Mouse (Mus musculus) lung, adult 2 months (tissue): Measurements from ENCODE around the gene Ippk. TPM values are rescaled to one million over a fixed set of nuclear protein-coding genes. Genes with fewer than 3 reads are reported as not detected.

ENCODE experiments used
- DNase-seq: peaks from one replicate; pipeline ENCODE4 v3.0.0; 2022
- H3K4me1 ChIP-seq: fragments of 200-500 bp; 2 replicates; pipeline ENCODE4 v1.6.1; 2011; ENCODE audit warnings: low read length; ENCODE audit not compliant: control insufficient read depth, insufficient read depth
- H3K4me3 ChIP-seq: fragments of 200-500 bp; replicated peaks from 2 replicates; pipeline ENCODE3; 2011; ENCODE audit warnings: low read depth, mild to moderate bottlenecking, control low read depth, low read length; ENCODE audit errors: extremely low read depth
- CTCF ChIP-seq: fragments of 200-500 bp; IDR thresholded peaks from 2 replicates; pipeline ENCODE4 v1.5.1; 2011; ENCODE audit warnings: mild to moderate bottlenecking, low read length, control low read depth; ENCODE audit not compliant: insufficient read depth
- POLR2A ChIP-seq: fragments of 200-500 bp; IDR thresholded peaks from 2 replicates; pipeline ENCODE4 v1.6.1; 2011; ENCODE audit warnings: low read depth, mild to moderate bottlenecking, control low read depth, low read length, borderline replicate concordance; ENCODE audit errors: extremely low read depth
- WGBS: fragments of 180-500 bp; shearing (Covaris S2); methylation state at CpG from one replicate; pipeline ENCODE4 v1.1.7; 2018; 5-methylcytosine and 5-hydroxymethylcytosine counted together
- polyA plus RNA-seq: library from polyadenylated mRNA; depleted of rRNA; stranded (reverse); fragments of >200 nt; gene quantifications from 2 replicates; pipeline ENCODE4 v1.2.3, GENCODE M21; 2012

Ippk gene
- polyA plus RNA-seq, 1 experiment: 7.3 TPM

DNA sequence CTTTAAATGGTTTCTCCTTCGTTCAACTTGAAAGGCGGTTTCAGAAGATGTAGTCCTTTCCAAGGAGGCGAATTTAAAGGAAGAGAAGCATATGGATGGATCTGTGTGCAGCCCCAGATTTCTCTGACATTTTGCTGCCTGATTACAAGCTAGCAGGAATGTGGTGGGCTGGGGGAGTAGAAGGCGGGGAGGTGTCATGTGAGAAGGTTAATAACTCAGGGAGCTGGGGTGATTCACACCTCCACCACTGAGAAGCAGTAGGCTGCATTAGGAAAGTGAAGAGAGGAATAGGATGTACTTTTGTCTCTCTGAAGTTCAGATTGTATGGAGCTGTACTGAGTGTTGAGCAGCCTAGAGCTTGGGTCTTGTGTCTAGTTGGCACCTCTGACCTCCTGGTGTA, 910 bp downstream of the Ippk start:
- WGBS: 15% methylated on average over 4 of the region's 4 CpGs
- no peak for TF ChIP-seq CTCF
- no peak for TF ChIP-seq POLR2A
- Histone ChIP-seq H3K4me1 (peaks cover 7% of the 10 kb centered on the region; the same call in 1 of the 2 replicates), H3K4me3 (peak overlapping the region; percentile 77)
- no peak for DNase-seq

GRCm38 (mm10) chr13:49426736-49427135, 5.7 kb downstream of the Ippk start:
- 73% methylated on average over 3 of the region's 3 CpGs for WGBS
- Histone ChIP-seq H3K4me3 (no peak overlapping the region), H3K4me1 (peaks cover 9% of the 10 kb centered on the region; the same call in 1 of the 2 replicates)
- DNase-seq: no peak
- TF ChIP-seq POLR2A (no peak), CTCF (no peak)

- 57% methylated on average over 1 of the region's 1 CpGs for WGBS
- no peak for DNase-seq
- TF ChIP-seq CTCF: no peak
- TF ChIP-seq POLR2A: no peak
- H3K4me1 ChIP-seq: peaks cover 2% of the 10 kb centered on the region; the same call in 1 of the 2 replicates
- H3K4me3 ChIP-seq: no peak overlapping the region
Measured at GRCm38 (mm10) chr13:49428042-49428675, 7.1 kb downstream of the Ippk start.

DNA sequence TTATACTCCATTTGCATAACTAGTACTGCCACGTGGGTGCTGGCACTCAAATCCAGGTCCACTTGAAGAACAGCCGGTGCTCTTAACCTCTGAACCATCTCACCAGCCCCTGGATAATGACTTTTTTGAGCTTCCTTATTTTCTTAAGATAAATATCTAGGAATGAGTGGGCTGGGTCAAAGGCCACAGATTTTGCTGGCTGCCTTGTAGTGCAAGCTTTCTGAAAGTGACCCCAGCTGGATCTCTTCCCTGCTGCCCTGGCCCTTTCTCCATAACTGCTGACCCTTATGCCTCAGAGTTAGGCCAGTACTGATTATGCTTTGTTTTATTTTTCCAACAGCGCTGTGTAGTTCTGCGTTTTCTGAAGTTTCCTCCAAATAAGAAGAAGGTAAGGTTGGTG, 9.5 kb downstream of the Ippk start:
- no peak for DNase-seq
- 47% methylated on average over 4 of the region's 4 CpGs for WGBS
- peaks cover 2% of the 10 kb centered on the region; the same call in 1 of the 2 replicates for H3K4me1 ChIP-seq
- TF ChIP-seq POLR2A (no peak), CTCF (no peak)
- no peak overlapping the region for H3K4me3 ChIP-seq

DNA sequence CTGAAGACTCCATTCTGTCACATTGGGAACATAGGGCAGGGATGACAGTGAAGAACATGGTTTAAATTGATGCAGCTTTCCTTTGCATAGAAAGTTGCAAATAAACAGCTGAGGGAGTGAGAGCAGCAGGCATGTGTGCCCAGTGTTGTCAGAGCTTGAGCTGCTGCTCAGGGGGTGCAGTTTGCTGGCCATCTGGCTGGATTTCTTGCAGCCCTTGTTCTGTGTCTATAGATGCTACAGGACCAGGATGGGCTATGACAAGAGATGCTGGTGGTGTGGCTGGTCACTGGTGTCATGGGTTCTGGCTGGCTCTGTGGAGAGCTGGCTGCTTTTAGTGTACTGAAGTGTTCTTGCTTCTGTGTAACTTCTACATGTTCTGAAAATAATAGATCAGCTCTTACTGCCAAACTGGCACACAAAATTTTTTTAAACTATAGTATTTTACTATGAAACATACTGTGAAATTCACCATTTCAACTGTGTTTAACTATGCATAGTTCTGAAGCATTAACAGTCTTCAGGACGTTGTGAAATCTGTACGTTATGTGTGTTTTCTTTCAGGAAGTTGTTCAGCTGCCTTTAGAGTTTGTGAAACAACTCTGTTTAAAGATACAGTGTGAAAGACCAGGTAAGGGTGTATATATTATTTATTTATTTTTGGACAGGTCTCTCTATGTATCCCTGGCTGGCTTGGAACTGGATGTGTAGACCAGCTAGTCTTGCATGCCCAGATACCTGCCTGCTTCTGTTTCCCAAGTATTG, 12.4 kb downstream of the Ippk start:
- 74% methylated on average over 2 of the region's 2 CpGs for WGBS
- TF ChIP-seq POLR2A: no peak
- H3K4me1 ChIP-seq: peaks cover 2% of the 10 kb centered on the region; the same call in 1 of the 2 replicates
- H3K4me3 ChIP-seq: no peak overlapping the region
- DNase-seq: no peak

DNA sequence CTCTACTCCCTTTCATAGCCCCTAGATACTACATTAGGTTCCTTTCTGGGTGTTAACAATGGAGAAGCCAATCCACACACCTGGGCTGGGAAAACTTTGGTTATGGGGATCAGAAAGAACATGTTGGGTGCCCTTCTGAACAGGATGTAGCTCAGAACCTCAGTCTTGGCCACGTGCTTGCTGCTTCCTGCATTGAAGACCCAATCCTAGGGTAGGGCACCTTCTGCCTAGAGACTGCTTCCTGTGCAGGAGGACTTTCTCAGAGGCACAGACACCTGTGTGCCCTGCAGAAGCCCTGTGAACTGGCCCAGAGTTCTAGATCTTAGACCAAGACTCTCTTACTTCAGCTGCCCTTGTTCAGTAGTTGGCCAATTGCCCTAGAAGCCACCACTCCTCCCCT, 14.7 kb downstream of the Ippk start:
- Histone ChIP-seq H3K4me3 (no peak overlapping the region), H3K4me1 (no peaks in the 10 kb centered on the region; the same call in 1 of the 2 replicates)
- TF ChIP-seq CTCF (no peak), POLR2A (no peak)
- WGBS: 55% methylated on average over 1 of the region's 1 CpGs
- no peak for DNase-seq

DNA sequence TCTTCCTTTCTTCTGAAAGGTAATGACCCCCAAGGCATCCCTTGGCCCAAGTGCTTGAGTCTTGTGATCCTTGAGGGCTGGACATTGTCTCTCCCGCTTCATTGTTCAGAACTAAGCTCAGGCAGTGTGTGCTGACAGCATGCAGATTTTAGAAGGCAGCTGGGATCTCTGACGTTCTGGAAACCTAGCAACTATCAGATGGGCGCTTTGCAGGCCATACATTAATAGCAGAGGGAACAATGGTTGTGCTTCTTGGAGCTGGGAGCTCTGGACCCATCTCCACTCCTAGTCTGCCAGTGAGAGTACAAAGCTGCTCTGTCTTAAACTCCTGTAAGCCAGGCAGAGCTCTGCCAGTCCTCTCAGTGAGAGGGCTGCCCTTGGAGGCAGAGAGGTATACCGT, 15.1 kb downstream of the Ippk start:
- WGBS: 70% methylated on average over 4 of the region's 4 CpGs
- no peak for DNase-seq
- H3K4me3 ChIP-seq: no peak overlapping the region
- no peaks in the 10 kb centered on the region for H3K4me1 ChIP-seq
- no peak for TF ChIP-seq POLR2A
- no peak for TF ChIP-seq CTCF

GRCm38 (mm10) chr13:49444451-49444850, 23.4 kb downstream of the Ippk start:
- DNase-seq: no peak
- Histone ChIP-seq H3K4me1 (no peaks in the 10 kb centered on the region), H3K4me3 (no peak overlapping the region)
- 97% methylated on average over 6 of the region's 6 CpGs for WGBS
- TF ChIP-seq CTCF: no peak
- no peak for TF ChIP-seq POLR2A

DNA sequence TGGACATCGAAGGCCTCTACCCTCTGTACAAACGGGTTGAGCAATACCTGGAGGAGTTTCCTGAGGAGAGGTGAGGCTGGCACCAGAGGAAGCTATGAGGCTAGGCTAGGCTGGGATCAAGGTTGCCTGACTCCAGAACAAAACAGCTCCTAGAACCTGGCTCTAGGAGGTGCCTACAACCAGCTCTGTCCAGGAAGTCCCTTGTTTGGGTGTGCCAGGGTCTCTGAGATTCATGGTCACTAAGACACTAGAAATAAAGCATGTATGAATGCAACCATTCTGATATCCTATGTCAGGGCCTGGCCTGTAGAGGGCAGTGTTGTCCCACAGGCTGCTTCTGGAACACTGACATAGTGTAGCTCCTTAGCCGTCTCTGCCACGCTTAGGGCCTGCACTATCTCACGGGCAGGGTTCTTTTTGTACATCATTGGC, 28.3 kb downstream of the Ippk start:
- peak; percentile 81 for DNase-seq
- Histone ChIP-seq H3K4me1 (no peaks in the 10 kb centered on the region), H3K4me3 (no peak overlapping the region)
- WGBS: 20% methylated on average over 5 of the region's 5 CpGs
- TF ChIP-seq CTCF (peak; percentile 99), POLR2A (no peak)

- Histone ChIP-seq H3K4me3 (no peak overlapping the region), H3K4me1 (peaks cover 10% of the 10 kb centered on the region)
- DNase-seq: no peak
- WGBS: 57% methylated on average over 4 of the region's 4 CpGs
- no peak for TF ChIP-seq POLR2A
- no peak for TF ChIP-seq CTCF
Measured at GRCm38 (mm10) chr13:49460276-49460675, 39.2 kb downstream of the Ippk start.

DNA sequence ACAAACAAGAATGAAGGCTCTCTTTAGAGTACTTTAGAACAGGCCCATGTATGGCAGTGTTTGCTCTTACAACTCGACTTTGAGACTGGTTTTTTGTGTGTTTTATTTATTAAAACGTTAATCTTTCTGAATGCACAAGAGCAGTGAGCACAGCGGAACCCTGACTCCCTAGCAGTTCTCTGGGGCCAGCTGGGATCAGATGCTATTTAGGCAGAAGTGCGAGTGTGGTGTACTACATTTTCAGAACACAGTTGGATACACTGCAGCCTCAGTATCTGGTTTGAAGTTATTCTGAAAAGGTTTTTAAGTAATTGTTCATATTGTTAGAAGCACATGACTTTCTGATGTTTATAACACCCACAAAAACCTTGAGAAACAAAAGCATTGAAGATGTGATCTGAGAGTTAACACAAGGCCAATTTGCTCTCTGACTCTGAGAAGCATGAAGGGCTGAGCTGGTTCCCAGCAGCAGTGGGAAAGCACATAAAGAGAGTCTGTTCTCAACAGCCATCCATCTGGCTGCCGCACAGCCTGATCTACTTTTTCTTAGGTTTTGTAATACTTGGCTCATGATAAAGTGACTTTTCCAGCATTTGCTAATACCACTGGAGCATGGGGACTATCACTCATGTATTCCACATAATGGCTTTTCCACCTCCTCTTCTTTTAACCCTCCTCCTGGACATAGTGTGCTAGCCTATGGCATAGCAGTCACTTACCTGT, 39.8 kb downstream of the Ippk start:
- no peak for DNase-seq
- TF ChIP-seq POLR2A (no peak), CTCF (no peak)
- no peak overlapping the region for H3K4me3 ChIP-seq
- WGBS: 63% methylated on average over 5 of the region's 5 CpGs
- peaks cover 10% of the 10 kb centered on the region for H3K4me1 ChIP-seq
